Mouse (Mus musculus) adrenal gland, adult 8-10 months (tissue): ENCODE data around the gene Zbtb5. TPM values are rescaled to one million over a fixed set of nuclear protein-coding genes. Genes with fewer than 3 reads are reported as not detected.
"Not testable (repeated sequence)": the region's sequence is repeated elsewhere in the genome, so short reads cannot be mapped to it uniquely, and the experiment has no call there.

Experiments
- DNase-seq: peaks from one replicate; pipeline ENCODE4 v3.0.0; 2022
- total RNA-seq, 4 experiments: library from RNA; stranded (reverse); gene quantifications; 2 replicates each; pipeline ENCODE4 v1.2.4; 2022

The Zbtb5 gene
- total RNA-seq, 4 experiments from 2014 or later = 11.4 to 14.5 (median 13.5) TPM

- DNase-seq = no peak
Measured at GRCm38 (mm10) chr4:44970056-44970455, 42.2 kb downstream of the Zbtb5 start.

GRCm38 (mm10) chr4:44967402-44967801 lies 44.8 kb downstream of the Zbtb5 start:
- no peak for DNase-seq

- no peak for DNase-seq
Measured at GRCm38 (mm10) chr4:44965736-44966135, 46.5 kb downstream of the Zbtb5 start.

GRCm38 (mm10) chr4:44965175-44965574 lies 47.0 kb downstream of the Zbtb5 start:
- DNase-seq = no peak

GRCm38 (mm10) chr4:44963156-44963555 lies 49.1 kb downstream of the Zbtb5 start:
- no peak for DNase-seq

- DNase-seq = no peak
Measured at GRCm38 (mm10) chr4:44959220-44959619, 53.0 kb downstream of the Zbtb5 start.

- DNase-seq = no peak
Measured at GRCm38 (mm10) chr4:44958776-44959175, 53.4 kb downstream of the Zbtb5 start.

GRCm38 (mm10) chr4:44953041-44953440 lies 59.2 kb downstream of the Zbtb5 start:
- DNase-seq = no peak

GRCm38 (mm10) chr4:44948314-44948713 lies 63.9 kb downstream of the Zbtb5 start:
- DNase-seq = no peak

GRCm38 (mm10) chr4:44947464-44947863 lies 64.7 kb downstream of the Zbtb5 start:
- no peak for DNase-seq

GRCm38 (mm10) chr4:44946126-44946525 lies 66.1 kb downstream of the Zbtb5 start:
- DNase-seq = not testable (repeated sequence)

- DNase-seq = no peak
Measured at GRCm38 (mm10) chr4:44944426-44945075, 67.7 kb downstream of the Zbtb5 start.

GRCm38 (mm10) chr4:44943480-44943879 lies 68.7 kb downstream of the Zbtb5 start:
- DNase-seq = no peak

- no peak for DNase-seq
Measured at GRCm38 (mm10) chr4:44942237-44942636, 70.0 kb downstream of the Zbtb5 start.

Other genes starting within 250 kb of the Zbtb5 start
- 100 to 1,000 TPM; 223 to 249 (median 233) TPM for gene Grhpr, start 31.0 kb downstream of the Zbtb5 start, total RNA-seq
- 10 to 100 TPM; 13.7 to 24.5 (median 17.6) TPM for gene Polr1e, start 6.2 kb upstream of the Zbtb5 start, total RNA-seq
- 10 to 100 TPM; 11.6 to 19.8 (median 15.7) TPM for gene Fbxo10, start 72.2 kb upstream of the Zbtb5 start, total RNA-seq
- gene Tomm5, start 95.7 kb upstream of the Zbtb5 start, total RNA-seq = 10 to 100 TPM; 58.8 to 88.7 (median 70.4) TPM
- gene Frmpd1, start 172.5 kb upstream of the Zbtb5 start, total RNA-seq = 1 to 10 TPM; 6.5 to 9.3 (median 8.7) TPM